Mouse (Mus musculus): ENCODE measurements around the gene Uhrf1bp1. TPM values are rescaled to one million over a fixed set of nuclear protein-coding genes. Genes with fewer than 3 reads are reported as not detected.
A peak's percentile ranks its signal among the peaks of the same experiment; 100 is the strongest.

Gene Uhrf1bp1
- polyA plus RNA-seq, 1 experiment from 2014 or later = 6.6 TPM

DNA sequence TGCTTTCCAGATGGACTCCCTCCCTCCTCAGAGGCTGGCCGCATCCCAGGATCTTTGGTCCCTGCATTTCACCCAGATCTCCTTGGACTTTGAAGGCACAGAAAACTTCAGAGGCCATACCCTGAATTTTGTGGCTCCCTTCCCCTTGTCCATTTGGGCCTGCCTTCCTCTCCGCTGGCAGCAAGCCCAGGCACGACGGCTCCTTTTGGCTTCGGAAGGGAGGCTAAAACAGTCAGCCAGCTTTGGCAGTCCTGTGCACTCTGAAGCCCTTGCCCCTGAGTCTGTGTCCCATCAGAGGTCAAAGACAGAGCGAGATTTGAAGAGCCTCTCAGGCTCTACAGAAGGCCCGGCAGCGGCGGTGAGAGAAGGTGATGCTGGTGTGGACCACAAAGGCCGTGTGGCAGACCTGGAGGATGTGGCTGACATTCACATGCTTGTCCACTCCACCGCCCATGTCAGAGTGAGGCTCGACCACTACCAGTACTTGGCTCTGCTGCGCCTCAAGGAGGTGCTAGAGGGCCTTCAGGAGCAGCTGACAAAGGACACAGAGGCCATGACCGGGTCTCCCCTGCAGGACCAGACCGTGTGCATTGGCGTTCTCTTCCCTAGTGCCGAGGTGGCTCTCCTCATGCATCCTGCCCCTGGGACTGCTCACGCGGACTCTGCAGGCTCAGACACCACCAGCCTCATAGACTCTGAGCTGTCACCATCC is 30.4 kb downstream of the Uhrf1bp1 start:
- Histone ChIP-seq H3K9me3 (no peaks in the 10 kb centered on the region), H3K27ac (no peak overlapping the region), H3K9ac (replicated peaks) (no peak overlapping the region), H3K4me3 (replicated peaks) (no peak overlapping the region), H3K36me3 (peaks cover 81% of the 10 kb centered on the region), H3K4me2 (replicated peaks) (no peak overlapping the region), H3K27me3 (no peaks in the 10 kb centered on the region), H3K4me1 (replicated peaks) (no peaks in the 10 kb centered on the region)
- WGBS = 83% methylated on average over 19 of the region's 19 CpGs
- no peak for ATAC-seq

DNA sequence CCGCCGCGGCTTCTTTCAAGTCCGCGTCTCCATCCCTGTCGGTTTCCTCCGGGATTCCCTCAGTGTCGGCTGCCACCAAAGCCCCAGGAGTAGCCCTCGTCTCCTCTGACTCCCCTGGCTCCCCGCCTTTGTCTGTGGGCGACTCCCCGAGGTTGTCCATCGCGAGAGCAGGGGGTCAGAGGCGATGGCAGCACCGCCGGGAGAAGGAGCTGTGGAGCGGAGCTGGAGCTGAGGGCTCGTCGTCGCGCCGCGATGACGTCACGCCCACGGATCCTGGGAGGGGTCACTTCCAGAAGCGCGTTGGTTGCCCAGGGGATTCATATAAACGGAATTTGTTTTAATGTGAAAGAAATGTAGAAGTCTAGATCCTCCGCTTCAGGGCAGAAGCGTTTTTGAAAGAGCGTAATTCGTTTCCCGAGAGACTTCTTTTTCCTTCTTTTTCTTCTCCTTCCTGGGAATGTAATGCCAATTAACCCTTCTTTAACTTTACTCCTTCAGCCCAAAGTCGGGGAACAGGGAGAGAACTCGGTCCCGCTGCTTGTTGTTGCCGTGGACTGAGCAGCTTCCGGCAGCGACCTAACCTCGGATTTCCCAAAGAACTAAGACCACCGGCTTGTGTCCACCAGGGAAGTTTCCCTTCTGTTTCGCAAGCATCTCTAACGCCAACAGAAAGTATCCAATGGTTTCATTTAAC is 51.4 kb downstream of the Uhrf1bp1 start:
- peaks cover 27% of the 10 kb centered on the region for H3K36me3 ChIP-seq
- no peaks in the 10 kb centered on the region for H3K9me3 ChIP-seq
- H3K4me2 ChIP-seq (replicated peaks) = peak overlapping the region; percentile 93
- peak overlapping the region; percentile 94 for H3K4me3 ChIP-seq (replicated peaks)
- peak overlapping the region; percentile 90 for H3K9ac ChIP-seq (replicated peaks)
- WGBS = under 1% methylated on average over 45 of the region's 45 CpGs
- ATAC-seq = peak; percentile 57
- H3K27ac ChIP-seq = peak overlapping the region; percentile 68
- H3K27me3 ChIP-seq = no peaks in the 10 kb centered on the region
- H3K4me1 ChIP-seq (replicated peaks) = peaks cover 47% of the 10 kb centered on the region

DNA sequence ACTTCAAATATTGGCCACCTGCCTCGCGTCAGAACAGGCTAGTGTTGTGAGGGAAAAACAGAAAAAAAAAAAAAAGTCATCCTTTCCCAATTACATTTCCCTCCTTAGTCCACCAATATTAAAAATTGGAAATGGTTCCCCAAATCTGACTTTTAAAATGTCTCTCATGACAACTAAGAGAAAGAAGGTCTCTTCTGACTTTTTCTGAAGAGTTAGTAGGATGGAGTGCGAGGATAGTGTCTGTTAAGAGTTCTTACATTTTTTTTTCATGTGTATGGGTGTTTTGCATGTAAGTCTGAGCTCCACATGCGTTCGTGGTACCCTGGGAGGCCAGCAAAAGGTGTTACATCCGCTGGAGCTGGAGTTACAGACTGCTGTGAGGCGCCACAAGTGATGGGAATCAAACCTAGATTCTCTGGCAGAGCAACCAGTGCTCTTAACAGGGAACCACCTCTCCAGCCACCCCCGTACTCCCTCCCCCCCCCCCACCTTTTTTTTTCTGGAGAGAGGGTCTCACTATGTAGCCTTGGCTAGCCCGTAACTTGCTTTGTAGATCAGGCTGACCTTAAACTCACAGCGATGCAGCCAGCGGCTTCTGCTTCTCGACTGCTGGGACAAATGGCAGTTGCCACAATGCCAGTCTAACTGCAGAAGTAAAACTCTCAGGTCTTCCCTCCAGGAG is 52.1 kb downstream of the Uhrf1bp1 start:
- Histone ChIP-seq H3K27me3 (no peaks in the 10 kb centered on the region), H3K36me3 (peaks cover 23% of the 10 kb centered on the region), H3K27ac (peak overlapping the region; percentile 78), H3K9me3 (no peaks in the 10 kb centered on the region), H3K4me3 (replicated peaks) (peak overlapping the region; percentile 94), H3K9ac (replicated peaks) (peak overlapping the region; percentile 90), H3K4me1 (replicated peaks) (peaks cover 47% of the 10 kb centered on the region), H3K4me2 (replicated peaks) (peak overlapping the region; percentile 93)
- WGBS = under 1% methylated on average over 12 of the region's 12 CpGs
- peak; percentile 24 for ATAC-seq

DNA sequence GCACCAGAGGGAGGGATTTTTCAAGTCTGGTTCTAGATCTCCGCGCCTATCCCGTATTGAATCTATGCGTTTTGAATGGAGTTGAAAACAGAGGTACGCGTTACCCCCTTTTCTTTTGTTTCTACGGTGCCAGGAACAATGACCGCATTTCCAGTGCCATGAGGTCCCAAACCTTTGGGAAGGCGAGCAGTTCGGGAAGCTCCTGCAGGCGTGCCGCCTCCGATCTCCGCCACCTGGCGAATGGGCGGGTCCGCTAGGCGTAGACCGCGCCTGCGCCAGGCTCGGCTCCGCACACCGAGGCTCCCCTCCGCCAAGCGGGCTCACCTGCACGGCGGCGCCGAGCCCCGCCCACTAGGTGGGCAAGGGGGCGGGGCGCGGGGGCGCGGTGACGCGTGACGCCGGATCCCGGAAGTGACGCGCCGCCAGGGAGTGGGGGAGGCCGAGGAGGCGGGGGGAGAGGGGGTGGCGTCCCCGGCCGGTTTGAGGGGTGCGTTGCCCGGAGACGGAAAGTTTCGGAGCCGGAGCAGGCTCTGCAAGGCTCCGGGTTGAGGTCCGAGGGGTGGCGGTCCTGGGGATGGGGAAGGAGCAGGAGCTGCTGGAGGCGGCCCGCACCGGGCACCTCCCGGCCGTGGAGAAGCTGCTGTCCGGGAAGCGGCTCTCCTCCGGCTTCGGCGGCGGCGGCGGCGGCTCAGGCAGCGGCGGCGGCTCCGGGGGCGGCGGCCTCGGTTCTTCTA is 52.8 kb downstream of the Uhrf1bp1 start, which contains the start of gene Anks1:
Anks1 (plus strand) TSS at position 419 of the 734 bp plus-strand sequence.
- Histone ChIP-seq H3K4me3 (replicated peaks) (peak within 1 kb of the TSS; percentile 94), H3K27ac (peak within 1 kb of the TSS; percentile 78), H3K4me2 (replicated peaks) (peak within 1 kb of the TSS; percentile 93), H3K9ac (replicated peaks) (peak within 1 kb of the TSS; percentile 90), H3K36me3 (peaks cover 24% of the 10 kb centered on the region), H3K4me1 (replicated peaks) (peaks cover 47% of the 10 kb centered on the region), H3K9me3 (no peaks in the 10 kb centered on the region), H3K27me3 (no peaks in the 10 kb centered on the region)
- ATAC-seq = peak; percentile 86
- under 1% methylated on average over 65 of the region's 78 CpGs for WGBS

DNA sequence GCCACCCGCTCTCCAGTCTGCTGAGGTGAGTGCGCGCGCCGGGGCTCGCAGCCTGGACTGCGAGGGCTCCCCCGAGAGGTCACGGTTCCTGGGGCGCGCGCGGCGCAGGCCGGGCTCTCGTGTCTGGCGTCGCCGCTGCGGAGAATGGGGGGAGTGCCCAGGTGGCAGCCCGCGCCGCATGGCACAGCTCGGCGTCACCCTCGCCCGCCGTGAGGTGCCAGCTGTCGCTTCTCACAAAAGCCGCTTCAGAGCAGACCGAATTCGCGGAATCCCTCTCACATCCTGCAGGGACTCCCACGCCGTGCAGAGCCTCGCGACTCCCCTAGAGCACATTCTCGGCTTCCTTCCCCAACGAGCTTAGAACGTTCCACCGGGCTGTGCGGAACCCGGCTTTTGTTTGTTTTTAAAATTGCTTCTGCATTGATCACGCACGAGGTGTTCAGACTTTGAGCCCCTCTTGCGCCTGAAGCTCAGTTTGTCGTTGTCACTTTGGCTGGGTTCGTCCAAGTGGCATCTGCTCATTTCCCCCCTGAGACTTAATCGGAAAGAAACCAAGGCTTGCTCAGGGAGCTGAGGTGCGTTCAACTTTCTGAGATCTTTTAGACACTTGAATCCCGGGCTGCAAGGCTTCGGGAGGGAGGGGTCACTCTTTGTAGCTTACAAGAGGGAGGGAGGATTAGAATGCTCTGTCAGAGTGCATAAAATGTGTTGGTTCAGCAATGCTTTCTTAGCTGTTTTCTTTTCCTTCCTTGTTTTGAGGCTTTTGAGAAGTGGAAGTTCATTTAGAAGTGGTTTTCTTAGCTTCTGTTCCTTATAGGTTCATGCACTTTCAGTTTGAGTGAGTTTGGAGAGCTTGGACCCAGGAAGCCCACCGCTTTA is 53.6 kb downstream of the Uhrf1bp1 start, which contains the start of gene Taf11:
Taf11 (minus strand) TSS at position 223 of the 879 bp plus-strand sequence.
- Histone ChIP-seq H3K36me3 (peaks cover 19% of the 10 kb centered on the region), H3K4me2 (replicated peaks) (peak within 1 kb of the TSS; percentile 93), H3K9ac (replicated peaks) (peak within 1 kb of the TSS; percentile 90), H3K9me3 (no peaks in the 10 kb centered on the region), H3K4me3 (replicated peaks) (peak within 1 kb of the TSS; percentile 94), H3K27ac (peak within 1 kb of the TSS; percentile 78), H3K27me3 (no peaks in the 10 kb centered on the region), H3K4me1 (replicated peaks) (peaks cover 45% of the 10 kb centered on the region)
- 2% methylated on average over 47 of the region's 53 CpGs for WGBS
- ATAC-seq = peak; percentile 69

DNA sequence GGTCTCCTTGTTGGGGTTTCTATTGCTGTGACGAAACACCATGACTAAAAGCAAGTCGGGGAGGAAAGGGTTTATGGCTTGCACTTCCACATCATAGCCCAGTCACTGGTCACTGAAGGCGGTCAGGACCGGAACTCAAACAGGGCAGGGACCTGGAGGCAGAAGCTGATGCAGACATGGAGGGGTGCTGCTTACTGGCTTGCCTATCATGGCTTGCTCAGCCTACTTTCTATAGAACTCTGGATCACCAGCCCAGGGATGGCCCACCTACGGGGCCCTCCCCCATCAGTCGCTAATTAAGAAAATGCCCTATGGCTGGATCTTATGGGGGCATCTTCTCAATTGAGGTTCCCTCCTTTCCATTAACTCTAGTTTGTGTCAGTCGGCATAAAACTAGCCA is 55.1 kb downstream of the Uhrf1bp1 start:
- Histone ChIP-seq H3K4me1 (replicated peaks) (peaks cover 33% of the 10 kb centered on the region), H3K27me3 (no peaks in the 10 kb centered on the region), H3K9me3 (no peaks in the 10 kb centered on the region), H3K27ac (no peak overlapping the region), H3K4me2 (replicated peaks) (peak overlapping the region; percentile 93; the same call in 1 of the 2 replicates), H3K36me3 (peaks cover 11% of the 10 kb centered on the region; the same call in 1 of the 2 replicates), H3K9ac (replicated peaks) (peak overlapping the region; percentile 45; the same call in 1 of the 2 replicates), H3K4me3 (replicated peaks) (no peak overlapping the region)
- 92% methylated on average over 7 of the region's 7 CpGs for WGBS
- no peak for ATAC-seq

DNA sequence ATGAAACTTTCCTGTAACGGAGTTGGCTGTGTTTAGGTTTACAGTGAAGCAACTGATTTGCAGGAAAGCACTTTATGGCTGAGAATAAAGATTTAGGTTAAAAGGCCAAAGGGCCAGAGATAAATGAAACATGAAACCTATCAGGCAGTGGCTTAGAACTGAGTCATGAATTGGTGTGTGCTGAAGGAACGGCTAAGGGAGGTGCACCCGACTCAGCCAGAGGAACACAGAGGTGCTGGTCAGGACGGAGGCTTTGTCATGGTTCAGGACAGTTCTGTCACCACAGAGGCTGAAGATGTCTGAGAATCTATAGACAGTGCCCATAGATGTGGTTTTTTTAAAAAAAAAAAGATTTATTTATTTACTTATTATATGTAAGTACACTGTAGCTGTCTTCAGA is 58.5 kb downstream of the Uhrf1bp1 start:
- H3K4me1 ChIP-seq (replicated peaks) = peaks cover 21% of the 10 kb centered on the region
- no peaks in the 10 kb centered on the region for H3K9me3 ChIP-seq
- no peak overlapping the region for H3K9ac ChIP-seq (replicated peaks)
- H3K4me3 ChIP-seq (replicated peaks) = no peak overlapping the region
- no peaks in the 10 kb centered on the region for H3K27me3 ChIP-seq
- ATAC-seq = no peak
- WGBS = 91% methylated on average over 4 of the region's 4 CpGs
- no peak overlapping the region for H3K4me2 ChIP-seq (replicated peaks)
- H3K27ac ChIP-seq = no peak overlapping the region
- H3K36me3 ChIP-seq = peaks cover 11% of the 10 kb centered on the region; the same call in 1 of the 2 replicates

DNA sequence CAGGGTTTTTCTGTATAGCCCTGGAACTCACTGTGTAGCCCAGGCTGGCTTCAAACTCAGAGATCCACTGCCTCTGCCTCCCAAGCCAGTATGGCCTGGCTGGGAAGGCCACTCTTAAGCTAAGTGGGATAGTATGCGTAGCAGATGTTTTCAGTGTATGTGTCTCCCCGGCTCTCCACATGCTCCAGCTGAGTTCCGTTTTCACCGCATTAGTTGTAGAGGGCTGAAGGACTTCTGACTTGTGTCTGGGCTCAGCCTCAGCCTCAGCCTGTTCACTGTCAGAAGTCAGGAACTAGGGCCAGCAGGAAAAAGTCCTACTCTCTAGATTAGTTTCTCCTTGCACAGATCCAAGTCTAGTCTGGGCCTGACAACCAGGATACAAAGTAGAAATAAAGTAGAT is 60.1 kb downstream of the Uhrf1bp1 start:
- no peak overlapping the region for H3K27ac ChIP-seq
- peaks cover 11% of the 10 kb centered on the region; the same call in 1 of the 2 replicates for H3K36me3 ChIP-seq
- no peak overlapping the region for H3K4me2 ChIP-seq (replicated peaks)
- no peaks in the 10 kb centered on the region for H3K9me3 ChIP-seq
- H3K9ac ChIP-seq (replicated peaks) = no peak overlapping the region
- no peak for ATAC-seq
- H3K4me1 ChIP-seq (replicated peaks) = peaks cover 5% of the 10 kb centered on the region
- H3K4me3 ChIP-seq (replicated peaks) = no peak overlapping the region
- 91% methylated on average over 4 of the region's 4 CpGs for WGBS
- H3K27me3 ChIP-seq = no peaks in the 10 kb centered on the region

DNA sequence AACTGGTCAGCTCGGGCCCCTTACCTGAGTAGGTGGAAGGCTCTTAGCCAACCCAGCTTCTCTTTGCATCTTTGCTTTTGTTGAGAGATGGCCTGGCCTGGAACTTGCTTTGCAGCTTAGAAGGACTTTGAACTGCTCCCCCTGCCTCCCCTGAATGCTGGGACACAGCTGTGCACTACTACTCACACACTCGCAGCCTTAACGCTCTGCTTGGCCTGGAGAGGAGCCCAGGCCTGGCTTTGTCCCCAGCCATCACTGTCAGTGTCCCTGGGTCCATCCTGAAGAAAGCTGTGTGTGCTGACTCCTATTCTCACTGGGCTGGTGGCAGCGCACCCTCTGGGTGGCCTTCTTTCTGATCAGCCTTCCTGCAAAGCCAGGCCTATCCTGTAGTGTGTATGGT is 64.4 kb downstream of the Uhrf1bp1 start:
- H3K9ac ChIP-seq (replicated peaks) = no peak overlapping the region
- H3K4me3 ChIP-seq (replicated peaks) = no peak overlapping the region
- no peak overlapping the region for H3K4me2 ChIP-seq (replicated peaks)
- whole genome bisulfite sequencing = 81% methylated on average over 4 of the region's 4 CpGs
- no peak for ATAC-seq
- no peaks in the 10 kb centered on the region for H3K9me3 ChIP-seq
- peaks cover 5% of the 10 kb centered on the region; the same call in 1 of the 2 replicates for H3K36me3 ChIP-seq
- no peak overlapping the region for H3K27ac ChIP-seq
- H3K27me3 ChIP-seq = no peaks in the 10 kb centered on the region
- peaks cover 22% of the 10 kb centered on the region; the same call in 1 of the 2 replicates for H3K4me1 ChIP-seq (replicated peaks)

DNA sequence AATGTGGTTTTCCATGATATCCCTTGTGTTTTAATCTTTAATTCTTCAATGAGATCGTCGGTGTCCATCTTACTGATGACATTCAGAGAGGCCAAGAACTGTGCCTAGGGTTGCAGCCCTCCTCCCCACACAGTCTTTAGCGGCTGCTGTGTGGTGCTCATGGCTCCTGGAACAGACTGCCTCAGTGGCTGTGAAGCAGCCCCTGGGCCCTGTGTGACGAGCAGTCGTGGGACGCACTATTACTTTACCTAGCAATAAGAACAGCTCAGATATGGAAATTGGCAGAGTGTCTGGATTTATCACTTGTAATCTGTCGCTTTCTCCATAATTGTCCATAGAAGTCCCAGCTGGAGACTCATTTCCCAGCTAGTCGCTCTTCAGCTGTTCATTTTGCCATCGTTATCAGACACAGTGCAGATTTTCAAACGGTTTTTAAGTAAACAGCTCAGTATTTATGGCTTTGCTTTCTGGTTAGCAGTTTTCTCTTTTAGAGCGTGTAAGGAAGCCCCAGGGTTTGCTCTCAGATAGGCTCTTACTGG is 66.0 kb downstream of the Uhrf1bp1 start:
- H3K27me3 ChIP-seq = no peaks in the 10 kb centered on the region
- H3K9ac ChIP-seq (replicated peaks) = no peak overlapping the region
- no peak overlapping the region for H3K4me3 ChIP-seq (replicated peaks)
- H3K4me2 ChIP-seq (replicated peaks) = no peak overlapping the region
- H3K27ac ChIP-seq = no peak overlapping the region
- peaks cover 22% of the 10 kb centered on the region; the same call in 1 of the 2 replicates for H3K4me1 ChIP-seq (replicated peaks)
- peaks cover 5% of the 10 kb centered on the region; the same call in 1 of the 2 replicates for H3K36me3 ChIP-seq
- H3K9me3 ChIP-seq = no peaks in the 10 kb centered on the region
- ATAC-seq = no peak
- WGBS = 79% methylated on average over 11 of the region's 11 CpGs

All from midbrain, embryonic 13.5 days (tissue).